Mouse (Mus musculus): Measurements from ENCODE around the gene Zbed4. TPM values are rescaled to one million over a fixed set of nuclear protein-coding genes. Genes with fewer than 3 reads are reported as not detected.

Zbed4 gene
- total RNA-seq, 2 experiments from 2014 or later = 14.1 to 15.8 TPM

- intact Hi-C loops (cut with DNase I) = loop anchor here (5.0 to 10.0 kb wide), 2 partner anchors 256 to 393 kb away; partner anchors contain the start of genes Ppp6r2 and Trabd
- TF ChIP-seq CTCF (IDR thresholded peaks at IDR 0.05) = no peak
- Histone ChIP-seq H3K4me3 (no peak overlapping the region), H3K27ac (no peak overlapping the region)
- no peak for DNase-seq
Measured at GRCm38 (mm10) chr15:88821403-88821802, 69.9 kb downstream of the Zbed4 start.

DNA sequence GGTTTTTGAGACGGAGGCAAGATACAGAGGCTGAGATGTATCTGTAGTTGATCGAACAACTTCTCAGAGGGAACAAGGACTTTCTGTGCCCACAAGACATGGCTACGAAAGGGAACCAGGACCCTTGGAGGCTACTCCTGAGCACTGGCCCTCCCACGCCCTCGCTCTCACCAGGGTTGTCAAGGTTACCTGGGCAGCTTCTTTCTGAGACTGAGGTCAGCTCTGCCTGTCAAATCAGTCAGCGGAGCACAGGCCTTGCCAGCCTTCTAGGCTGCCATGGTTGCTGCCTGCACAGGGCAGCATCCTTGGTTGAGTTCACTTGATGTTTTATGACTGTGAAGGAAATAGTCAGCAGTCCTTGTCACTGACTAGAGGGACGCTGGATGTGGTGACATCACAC lies 71.1 kb downstream of the Zbed4 start:
- no peak for TF ChIP-seq CTCF (IDR thresholded peaks at IDR 0.05)
- Histone ChIP-seq H3K27ac (no peak overlapping the region), H3K4me3 (no peak overlapping the region)
- DNase-seq = no peak
- intact Hi-C loops (cut with DNase I) = loop anchor here (5.0 to 10.0 kb wide), 2 partner anchors 255 to 392 kb away; partner anchors contain the start of genes Ppp6r2 and Trabd

DNA sequence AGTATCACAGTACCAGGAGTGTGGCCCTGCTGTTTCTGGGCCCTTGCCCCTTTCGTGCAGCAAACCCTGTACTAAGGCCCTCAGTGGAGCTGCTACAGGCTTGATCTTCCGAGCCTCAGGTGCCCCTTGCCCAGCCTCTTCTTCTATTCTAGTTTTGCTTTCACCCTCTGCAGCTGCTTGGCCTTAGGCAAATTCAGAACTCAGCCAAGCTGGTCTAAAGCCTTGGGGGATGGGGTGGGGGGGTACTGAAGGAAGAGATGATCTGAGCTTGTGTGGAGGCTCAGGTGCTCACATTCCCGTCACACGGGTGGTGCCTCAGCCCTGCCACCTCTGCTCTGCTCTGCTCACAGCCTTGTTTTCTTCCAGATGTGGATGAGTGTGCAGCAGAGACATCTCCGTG lies 71.9 kb downstream of the Zbed4 start:
- no peak for DNase-seq
- no peak for TF ChIP-seq CTCF (IDR thresholded peaks at IDR 0.05)
- Histone ChIP-seq H3K27ac (no peak overlapping the region), H3K4me3 (no peak overlapping the region)
- intact Hi-C loops (cut with DNase I) = loop anchor here (5.0 to 10.0 kb wide), 2 partner anchors 254 to 391 kb away; partner anchors contain the start of genes Ppp6r2 and Trabd

- no peak for DNase-seq
- intact Hi-C loops (cut with DNase I) = loop anchor here (10.0 kb wide), 1 partner anchor 387 kb away; the partner anchor contains the start of gene Ppp6r2
- TF ChIP-seq CTCF (IDR thresholded peaks at IDR 0.05) = no peak
Measured at GRCm38 (mm10) chr15:88827466-88827865, 76.0 kb downstream of the Zbed4 start.

DNA sequence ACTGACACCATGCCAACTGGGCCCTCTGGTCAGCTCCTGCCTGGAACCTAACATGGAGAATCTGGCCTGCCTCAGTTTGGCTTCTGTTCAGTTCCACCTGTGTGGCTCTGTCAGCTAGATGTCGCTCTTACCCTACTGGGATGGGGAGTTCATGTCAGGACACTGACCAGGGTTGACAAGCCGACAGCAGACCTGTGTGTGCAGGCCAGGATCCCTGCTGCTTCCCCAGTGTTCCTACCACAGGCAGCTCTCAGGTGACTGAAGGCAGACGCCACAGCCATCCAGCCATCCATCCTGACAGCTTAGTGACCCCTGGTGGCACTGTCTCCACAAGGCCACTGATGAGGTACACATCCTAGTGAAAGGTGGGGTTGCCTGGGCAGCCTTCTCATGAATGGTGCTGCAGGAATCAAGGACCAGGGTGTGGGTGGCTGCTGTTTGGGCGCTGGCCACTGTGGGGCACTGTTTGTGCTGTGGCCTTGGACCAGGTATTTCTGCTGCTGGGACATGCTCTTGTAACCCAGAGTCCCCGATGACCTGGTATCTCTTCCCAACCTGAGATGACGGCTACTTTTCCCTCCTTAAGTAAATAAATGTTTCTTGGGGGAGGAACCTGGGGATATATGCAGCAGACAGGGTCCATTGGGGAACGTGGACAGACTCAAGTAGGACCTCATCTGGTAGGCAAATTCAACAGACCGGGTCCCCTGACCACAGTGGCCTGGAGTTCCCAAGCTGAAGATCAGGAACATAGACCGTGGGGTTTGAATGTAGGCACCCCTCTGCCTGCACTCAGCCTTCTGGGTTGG lies 76.7 kb downstream of the Zbed4 start:
- Histone ChIP-seq H3K4me3 (0 out of 2 replicates have a peak overlapping the region, but pooled peaks have one; percentile 33), H3K27ac (peak overlapping the region; percentile 24)
- peak; percentile 76 for DNase-seq
- intact Hi-C loops (cut with DNase I) = loop anchor here (1.0 to 10.0 kb wide), 3 partner anchors 48 to 387 kb away; partner anchors contain the start of gene Ppp6r2
- peak; percentile 48 for TF ChIP-seq CTCF (IDR thresholded peaks at IDR 0.05)

More at GRCm38 (mm10) chr15:88827466-88827865, 76.0 kb downstream of the Zbed4 start:
- Histone ChIP-seq H3K27ac (no peak overlapping the region), H3K4me3 (no peak overlapping the region)

GRCm38 (mm10) chr15:88828800-88829705 lies 77.6 kb downstream of the Zbed4 start:
- H3K27ac ChIP-seq = peak overlapping the region; percentile 57
- TF ChIP-seq CTCF (IDR thresholded peaks at IDR 0.05) = peak; percentile 82
- H3K4me3 ChIP-seq = 0 out of 2 replicates have a peak overlapping the region, but pooled peaks have one; percentile 33
- peak; percentile 93 for DNase-seq
- intact Hi-C loops (cut with DNase I) = loop anchor here (1.0 to 10.0 kb wide), 3 partner anchors 47 to 386 kb away; partner anchors contain the start of gene Ppp6r2

DNA sequence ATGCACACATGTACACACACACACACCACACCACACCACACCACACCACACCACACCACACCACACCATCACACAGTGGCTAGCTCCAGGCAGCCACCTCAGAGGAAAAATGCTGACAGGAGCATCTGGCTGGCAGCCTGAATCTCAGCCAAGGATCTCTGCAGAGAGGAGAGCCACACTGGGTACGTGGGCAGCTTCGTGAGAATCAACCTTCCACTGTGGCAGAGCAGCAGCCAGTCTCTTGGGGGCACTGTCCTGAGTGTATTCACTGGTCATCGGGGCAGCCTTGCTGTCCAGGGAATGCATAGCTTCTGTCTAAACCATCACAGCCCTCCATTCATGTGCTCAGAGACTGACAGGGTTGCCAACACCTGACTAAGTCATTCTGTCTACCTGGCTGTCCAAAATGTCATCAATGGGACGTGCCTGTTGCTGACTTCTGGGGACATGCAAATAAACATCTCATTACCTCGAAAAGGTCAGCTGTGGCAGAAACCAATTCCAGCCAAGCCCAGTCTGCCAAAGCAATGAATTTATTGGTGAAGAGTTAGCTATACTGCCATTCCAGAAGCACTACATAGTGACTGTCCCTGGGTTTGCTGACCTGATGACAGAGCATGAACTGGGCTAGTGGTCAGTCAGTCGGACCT lies 78.5 kb downstream of the Zbed4 start:
- TF ChIP-seq CTCF (IDR thresholded peaks at IDR 0.05) = no peak
- Histone ChIP-seq H3K27ac (peak overlapping the region; percentile 38; the same call in 1 of the 2 replicates), H3K4me3 (no peak overlapping the region)
- peak; percentile 62 for DNase-seq
- intact Hi-C loops (cut with DNase I) = loop anchor here (10.0 kb wide), 1 partner anchor 385 kb away; the partner anchor contains the start of gene Ppp6r2

GRCm38 (mm10) chr15:88830696-88831095 lies 79.2 kb downstream of the Zbed4 start:
- no peak for TF ChIP-seq CTCF (IDR thresholded peaks at IDR 0.05)

GRCm38 (mm10) chr15:88831482-88831881 lies 80.0 kb downstream of the Zbed4 start:
- peak; percentile 78 for DNase-seq
- H3K27ac ChIP-seq = peak overlapping the region; percentile 56

More at GRCm38 (mm10) chr15:88830696-88831095, 79.2 kb downstream of the Zbed4 start:
- H3K27ac ChIP-seq = peak overlapping the region; percentile 35
- H3K4me3 ChIP-seq = no peak overlapping the region
- DNase-seq = no peak
- intact Hi-C loops (cut with DNase I) = no loop called here

DNA sequence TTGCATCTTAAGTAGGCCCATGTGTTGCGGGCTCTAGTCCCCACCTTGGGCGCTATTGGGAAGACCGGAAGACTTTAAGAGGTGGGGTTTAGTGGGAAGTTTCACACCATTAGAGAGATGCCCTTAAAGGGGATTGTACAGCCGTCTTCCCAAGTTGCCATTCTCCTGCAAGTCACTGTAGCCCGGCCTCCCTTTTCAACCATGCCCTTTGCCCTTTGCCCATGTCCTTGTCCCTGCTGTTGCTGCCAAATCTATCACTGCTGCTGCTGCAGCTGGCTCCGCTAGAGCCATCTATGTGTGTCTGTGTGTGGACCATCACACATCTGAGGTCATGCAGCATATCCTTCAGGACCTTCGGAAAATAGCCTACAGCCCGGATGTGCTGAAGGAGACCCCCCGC lies 81.1 kb downstream of the Zbed4 start:
- intact Hi-C loops (cut with DNase I) = no loop called here
- Histone ChIP-seq H3K27ac (no peak overlapping the region), H3K4me3 (no peak overlapping the region)
- no peak for DNase-seq
- no peak for TF ChIP-seq CTCF (IDR thresholded peaks at IDR 0.05)

More at GRCm38 (mm10) chr15:88831482-88831881, 80.0 kb downstream of the Zbed4 start:
- TF ChIP-seq CTCF (IDR thresholded peaks at IDR 0.05) = no peak
- intact Hi-C loops (cut with DNase I) = no loop called here
- H3K4me3 ChIP-seq = no peak overlapping the region

Other genes with a start within 250 kb of the Zbed4 start
- gene Zdhhc25, start 151.4 kb upstream of the Zbed4 start, total RNA-seq (2021) = not detected
- gene Brd1, start 17.4 kb upstream of the Zbed4 start, total RNA-seq (2021) = 10 to 100 TPM; 25.0 to 25.4 TPM
- gene Alg12, start 67.7 kb downstream of the Zbed4 start, total RNA-seq (2021) = 1 to 10 TPM; 3.9 to 6.6 TPM
- 10 to 100 TPM in 1 of 2 experiments, 1 to 10 TPM in 1; 8.1 to 11.6 TPM for gene Creld2, start 68.0 kb downstream of the Zbed4 start, total RNA-seq (2021)
- gene Pim3, start 110.5 kb downstream of the Zbed4 start, total RNA-seq (2021) = 10 to 100 TPM; 34.4 to 46.6 TPM
- gene Ttll8, start 202.8 kb downstream of the Zbed4 start, total RNA-seq (2021) = not detected
- gene Mlc1, start 227.3 kb downstream of the Zbed4 start, total RNA-seq (2021) = not detected
- gene Mov10l1, start 231.2 kb downstream of the Zbed4 start, total RNA-seq (2021) = not detected